Mouse (Mus musculus) liver, embryonic 16.5 days (tissue): Measurements from ENCODE around the gene Ddx20. TPM values are rescaled to one million over a fixed set of nuclear protein-coding genes. Genes with fewer than 3 reads are reported as not detected.
"Not testable (repeated sequence)": the region's sequence is repeated elsewhere in the genome, so short reads cannot be mapped to it uniquely, and the experiment has no call there.

Source experiments
- ATAC-seq: fragments of 200-750 bp; cut with Nextera tagmentation; 2 replicates; pipeline ENCODE4 v1.8.0; 2017; ENCODE audit warnings: low read depth, mild to moderate bottlenecking, moderate number of reproducible peaks, moderate library complexity
- H3K27ac ChIP-seq: fragments of 300-500 bp; sonication (generic); 2 replicates; pipeline ENCODE4 v1.5.1; 2014; ENCODE audit warnings: mild to moderate bottlenecking, low read length
- H3K27me3 ChIP-seq: fragments of 300-500 bp; sonication (generic); 2 replicates; pipeline ENCODE4 v1.6.1; 2014; ENCODE audit warnings: low read depth, low read length, mixed read lengths; ENCODE audit not compliant: control insufficient read depth, insufficient read depth
- H3K36me3 ChIP-seq: fragments of 300-500 bp; sonication (generic); 2 replicates; pipeline ENCODE4 v1.6.1; 2014; ENCODE audit warnings: mild to moderate bottlenecking; ENCODE audit not compliant: control insufficient read depth, insufficient read depth
- H3K4me1 ChIP-seq: fragments of 300-500 bp; sonication (generic); 2 replicates; pipeline ENCODE4 v1.6.1; 2014; ENCODE audit warnings: low read depth, low read length, mixed read lengths; ENCODE audit not compliant: control insufficient read depth
- H3K4me2 ChIP-seq: fragments of 300-500 bp; sonication (generic); 2 replicates; pipeline ENCODE4 v1.6.1; 2014; ENCODE audit warnings: low read depth, low read length, mixed read lengths
- H3K4me3 ChIP-seq: fragments of 300-500 bp; sonication (generic); 2 replicates; pipeline ENCODE4 v1.5.1; 2014; ENCODE audit warnings: low read depth, mild to moderate bottlenecking, low read length
- H3K9ac ChIP-seq: fragments of 300-500 bp; sonication (generic); 2 replicates; pipeline ENCODE4 v1.6.1; 2014; ENCODE audit warnings: low read depth, low read length
- H3K9me3 ChIP-seq: fragments of 300-500 bp; sonication (generic); replicated peaks from 2 replicates; pipeline ENCODE4 v1.6.1; 2016; ENCODE audit warnings: low read length; ENCODE audit not compliant: control insufficient read depth
- WGBS: fragments of 180-500 bp; shearing (Covaris S2); extraction: QIAGEN DNeasy Blood & Tissue Kit; methylation state at CpG from one replicate; pipeline ENCODE4 v1.1.7; 2014; ENCODE audit not compliant: insufficient replicate concordance; 5-methylcytosine and 5-hydroxymethylcytosine counted together
- polyA plus RNA-seq: library from polyadenylated mRNA; unstranded; fragments of >200 nt; fragmentation: Nextera tagmentation; extraction: Ambion mirVana; gene quantifications from 2 replicates; pipeline ENCODE4 v1.2.1, GENCODE M21; 2015

The Ddx20 gene
- polyA plus RNA-seq, 1 experiment from 2014 or later, result 13.3 TPM

DNA sequence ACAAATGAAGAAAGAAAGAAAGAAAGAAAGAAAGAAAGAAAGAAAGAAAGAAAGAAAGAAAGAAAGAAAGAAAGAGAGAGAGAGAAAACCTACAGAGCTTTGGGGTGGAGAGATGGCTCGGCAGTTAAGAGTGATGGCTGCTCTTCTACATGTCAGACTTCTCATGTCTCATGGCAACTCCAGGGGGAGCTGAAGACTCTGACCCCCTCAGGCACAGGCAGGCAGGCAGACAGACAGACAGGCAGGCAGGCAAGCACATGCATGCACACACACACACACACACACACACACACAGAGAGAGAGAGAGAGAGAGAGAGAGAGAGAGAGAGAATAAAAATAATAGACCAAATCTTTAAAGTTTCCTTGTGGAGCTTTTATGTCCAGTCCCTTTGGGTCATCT is 13.4 kb upstream of the Ddx20 start:
- H3K27ac ChIP-seq, H3K9me3 ChIP-seq, H3K4me3 ChIP-seq, H3K36me3 ChIP-seq, ATAC-seq: not testable (repeated sequence)
- Histone ChIP-seq H3K9ac (peak overlapping the region; percentile 38), H3K4me1 (peaks cover 61% of the 10 kb centered on the region), H3K4me2 (peak overlapping the region; percentile 8; the same call in 1 of the 2 replicates), H3K27me3 (peaks cover 19% of the 10 kb centered on the region)
- 19% methylated on average over 1 of the region's 1 CpGs for WGBS

DNA sequence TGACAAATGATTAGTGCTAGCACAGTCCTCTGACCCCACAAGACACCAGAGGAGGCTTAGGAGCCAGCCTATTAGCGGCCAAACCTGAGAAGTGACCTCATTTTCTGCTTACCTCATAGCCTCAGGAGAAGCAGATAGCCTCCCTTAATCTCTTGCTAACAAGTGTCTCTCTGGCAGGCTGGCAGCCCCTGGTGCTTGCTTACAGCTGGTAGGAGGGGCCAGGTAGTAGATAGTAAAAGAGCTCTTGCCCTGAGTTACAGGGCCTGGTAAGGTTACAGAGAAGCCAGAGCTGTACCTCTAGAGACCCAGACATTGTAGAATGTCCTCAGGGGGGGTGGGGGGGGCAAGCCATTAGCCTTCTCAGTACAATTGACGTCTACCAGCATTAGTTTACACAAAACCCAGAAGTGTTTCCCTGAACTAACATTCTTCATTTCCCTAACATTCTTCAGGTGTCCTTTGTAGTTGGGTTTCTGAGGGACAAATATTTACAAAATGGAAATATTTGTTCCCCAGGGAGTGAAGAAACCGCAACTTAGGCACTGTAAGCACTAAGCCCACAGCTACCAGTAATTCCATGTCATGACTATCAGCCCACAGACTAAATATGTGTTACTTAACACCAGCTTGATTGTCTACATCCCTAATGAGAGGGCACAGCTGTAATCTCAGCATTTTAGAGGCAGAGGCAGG is 12.0 kb upstream of the Ddx20 start:
- peak; percentile 93 for ATAC-seq
- H3K4me3 ChIP-seq, result no peak overlapping the region
- H3K27ac ChIP-seq, result peak overlapping the region; percentile 89
- H3K36me3 ChIP-seq, result no peaks in the 10 kb centered on the region
- H3K4me1 ChIP-seq, result peaks cover 51% of the 10 kb centered on the region
- peak overlapping the region; percentile 32; the same call in 1 of the 2 replicates for H3K9ac ChIP-seq
- WGBS, result 37% methylated on average over 3 of the region's 3 CpGs
- H3K27me3 ChIP-seq, result peaks cover 27% of the 10 kb centered on the region
- H3K9me3 ChIP-seq, result no peaks in the 10 kb centered on the region
- H3K4me2 ChIP-seq, result peak overlapping the region; percentile 36

DNA sequence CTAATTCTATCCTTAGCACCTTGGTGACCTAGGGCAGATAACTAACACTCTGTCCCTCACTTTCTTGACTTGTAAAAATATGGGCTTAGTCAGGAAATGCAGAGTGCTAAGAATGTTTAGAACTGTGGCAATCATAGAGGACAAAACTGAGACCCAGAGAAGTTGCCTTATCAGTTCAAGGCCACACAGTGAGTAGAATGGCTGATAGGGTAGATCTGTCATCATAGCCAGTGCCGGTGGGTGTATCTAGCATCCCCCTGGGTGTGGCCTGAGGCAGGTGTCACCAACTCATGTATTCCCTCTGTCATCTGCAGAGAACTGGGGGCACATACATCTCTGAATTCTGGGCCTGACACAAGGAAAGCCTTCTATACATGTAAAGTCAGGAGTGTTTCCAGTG is 10.9 kb upstream of the Ddx20 start:
- ATAC-seq, result peak; percentile 60

DNA sequence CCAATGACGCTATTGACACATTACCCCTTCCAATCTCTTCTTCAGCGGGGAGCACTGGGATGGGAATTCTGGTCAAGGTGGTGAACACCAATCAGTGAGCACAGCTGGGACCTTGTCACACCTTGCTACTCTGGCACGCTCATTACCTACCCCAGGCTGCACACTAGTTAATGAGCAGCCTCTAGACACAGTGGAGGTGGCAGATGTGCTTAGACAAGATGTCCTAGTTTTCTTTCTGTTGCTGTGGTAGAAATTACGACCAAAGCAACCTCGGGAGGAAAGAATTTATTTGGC is 9.7 kb upstream of the Ddx20 start:
- Histone ChIP-seq H3K4me2 (no peak overlapping the region), H3K27me3 (peaks cover 41% of the 10 kb centered on the region), H3K36me3 (no peaks in the 10 kb centered on the region), H3K9ac (no peak overlapping the region), H3K4me3 (no peak overlapping the region), H3K9me3 (no peaks in the 10 kb centered on the region), H3K4me1 (peaks cover 36% of the 10 kb centered on the region), H3K27ac (no peak overlapping the region)
- ATAC-seq, result no peak
- 67% methylated on average over 5 of the region's 5 CpGs for WGBS

More for the DNA sequence above, 10.9 kb upstream of the Ddx20 start:
- Histone ChIP-seq H3K36me3 (no peaks in the 10 kb centered on the region), H3K9ac (peak overlapping the region; percentile 32; the same call in 1 of the 2 replicates), H3K27me3 (peaks cover 34% of the 10 kb centered on the region), H3K9me3 (no peaks in the 10 kb centered on the region), H3K27ac (peak overlapping the region; percentile 89), H3K4me2 (peak overlapping the region; percentile 36), H3K4me1 (peaks cover 42% of the 10 kb centered on the region), H3K4me3 (no peak overlapping the region)
- 19% methylated on average over 1 of the region's 1 CpGs for WGBS

DNA sequence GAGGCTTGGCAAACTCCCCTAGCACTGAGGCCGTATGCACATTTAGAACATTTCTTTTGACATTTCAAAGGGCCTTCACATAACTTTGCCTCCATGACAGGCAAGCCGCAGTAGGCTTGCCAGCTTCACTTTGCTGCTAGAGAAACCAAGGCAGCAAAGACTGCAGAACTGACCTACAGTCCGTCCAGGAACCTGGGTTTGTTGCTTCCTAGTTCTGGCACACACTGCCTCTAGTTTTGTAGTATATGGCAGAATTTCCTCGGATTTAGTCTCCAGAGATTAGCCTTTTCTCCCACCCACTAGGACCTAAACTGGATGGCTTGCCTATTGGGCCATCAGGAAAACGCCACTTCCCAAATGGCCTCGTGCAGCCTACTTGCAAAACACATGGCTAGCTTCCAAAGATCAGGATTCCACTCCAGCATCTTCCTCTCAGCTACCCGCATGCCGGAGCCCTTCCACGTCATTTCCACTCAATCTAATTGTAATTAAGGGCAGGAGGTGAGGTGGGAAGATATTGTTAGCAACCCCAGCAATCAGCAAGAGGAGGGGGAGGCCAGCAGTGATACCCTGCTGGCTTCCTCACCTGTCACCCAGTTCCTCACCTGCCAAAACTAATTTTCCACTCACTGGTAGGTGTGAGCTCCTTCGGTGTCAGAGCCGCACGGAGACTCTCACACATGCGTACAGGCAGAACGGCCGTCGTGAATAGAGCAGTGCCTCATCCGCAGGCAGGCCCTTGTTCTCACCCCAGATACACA is 9.2 kb upstream of the Ddx20 start:
- Histone ChIP-seq H3K36me3 (no peaks in the 10 kb centered on the region), H3K27ac (no peak overlapping the region), H3K9me3 (no peaks in the 10 kb centered on the region), H3K4me3 (no peak overlapping the region), H3K4me2 (no peak overlapping the region), H3K4me1 (peaks cover 32% of the 10 kb centered on the region), H3K9ac (no peak overlapping the region), H3K27me3 (peaks cover 41% of the 10 kb centered on the region)
- 77% methylated on average over 17 of the region's 17 CpGs for WGBS
- ATAC-seq, result no peak

DNA sequence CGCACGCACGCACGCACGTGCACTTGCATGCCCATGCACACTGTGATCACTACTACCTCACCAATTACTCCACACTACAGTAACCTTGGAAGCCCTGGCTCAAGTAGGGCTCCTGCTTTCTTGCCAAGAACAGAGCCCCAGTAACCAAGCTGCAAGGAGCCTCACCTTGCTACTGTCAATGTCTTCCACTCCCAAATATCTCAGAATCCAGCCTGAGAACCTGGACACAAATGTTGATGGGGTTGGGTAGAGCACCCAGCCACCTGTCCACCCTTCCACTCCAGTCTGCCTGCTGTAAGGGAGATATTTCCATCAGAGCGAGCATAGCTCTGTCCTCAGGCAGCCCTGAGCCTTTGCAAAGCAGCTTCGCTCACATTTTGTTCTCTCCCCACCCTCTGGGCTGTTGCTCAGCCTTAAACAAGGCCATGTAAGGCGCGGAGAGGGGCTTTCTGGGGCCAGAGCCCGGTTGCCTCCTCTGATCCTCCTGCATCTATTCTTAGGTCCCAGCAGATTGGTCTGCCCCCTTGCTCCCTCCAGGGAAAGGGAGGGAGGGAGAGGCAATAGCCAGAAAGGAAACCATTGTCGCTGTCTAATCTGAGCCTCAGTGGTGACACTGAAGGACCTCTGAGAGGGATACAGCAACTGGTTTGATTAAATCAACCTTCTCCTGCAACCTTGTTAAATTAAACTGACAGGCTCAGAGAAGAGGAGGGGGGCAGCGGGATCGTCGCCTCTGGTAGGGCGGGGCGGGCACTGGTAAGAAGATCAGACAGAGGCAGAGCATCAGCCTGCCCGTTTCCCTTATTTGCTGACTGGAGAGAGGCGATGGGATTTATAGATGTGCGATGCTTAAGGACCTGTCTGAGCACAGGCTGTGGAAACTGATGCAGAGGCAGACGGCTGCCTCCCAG is 8.4 kb upstream of the Ddx20 start:
- Histone ChIP-seq H3K9ac (no peak overlapping the region), H3K36me3 (no peaks in the 10 kb centered on the region), H3K4me2 (no peak overlapping the region), H3K4me1 (peaks cover 26% of the 10 kb centered on the region), H3K27me3 (peaks cover 41% of the 10 kb centered on the region), H3K9me3 (no peaks in the 10 kb centered on the region), H3K4me3 (no peak overlapping the region), H3K27ac (no peak overlapping the region)
- ATAC-seq, result no peak
- WGBS, result 47% methylated on average over 20 of the region's 20 CpGs

DNA sequence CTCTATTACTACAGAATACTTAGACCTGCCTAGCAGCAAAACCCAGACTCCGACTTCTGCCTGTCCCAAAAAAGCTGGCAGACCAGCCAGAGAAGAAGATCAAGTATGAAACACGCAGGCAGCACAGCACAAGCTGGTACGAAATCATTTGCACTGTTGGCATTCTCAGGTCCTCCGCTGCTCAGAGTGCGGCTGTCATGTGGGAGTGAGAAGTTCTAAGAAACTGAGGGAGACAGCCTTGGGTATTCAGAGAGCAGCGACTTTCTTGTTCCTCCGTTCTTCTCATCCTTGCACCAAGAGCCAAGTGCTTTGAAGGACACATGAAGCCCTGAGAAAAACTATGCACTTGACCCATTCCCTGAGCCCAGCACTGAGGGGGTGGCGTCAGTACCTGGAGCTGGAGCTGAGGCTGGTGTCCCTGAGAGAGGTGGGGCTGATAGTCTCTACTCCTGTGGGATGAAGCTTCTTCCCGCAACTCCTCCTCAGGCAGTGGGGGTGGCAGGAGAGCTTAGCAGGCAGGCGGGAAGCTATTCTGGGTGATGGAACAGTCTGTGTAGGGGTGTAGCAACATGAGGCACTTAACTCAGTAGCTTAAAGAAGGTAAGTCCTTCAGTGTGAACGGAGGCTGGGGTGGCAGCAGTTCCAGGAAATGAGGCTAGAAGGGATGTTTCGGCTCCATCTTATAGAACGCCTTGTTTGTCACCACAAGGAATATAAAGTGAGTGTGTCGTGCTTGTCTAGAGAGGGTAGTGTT is 6.1 kb upstream of the Ddx20 start:
- no peak overlapping the region for H3K4me3 ChIP-seq
- no peaks in the 10 kb centered on the region for H3K36me3 ChIP-seq
- no peaks in the 10 kb centered on the region for H3K9me3 ChIP-seq
- no peak for ATAC-seq
- H3K4me2 ChIP-seq, result no peak overlapping the region
- no peak overlapping the region for H3K9ac ChIP-seq
- WGBS, result 60% methylated on average over 14 of the region's 14 CpGs
- H3K27me3 ChIP-seq, result peaks cover 41% of the 10 kb centered on the region
- H3K4me1 ChIP-seq, result peaks cover 7% of the 10 kb centered on the region
- no peak overlapping the region for H3K27ac ChIP-seq

DNA sequence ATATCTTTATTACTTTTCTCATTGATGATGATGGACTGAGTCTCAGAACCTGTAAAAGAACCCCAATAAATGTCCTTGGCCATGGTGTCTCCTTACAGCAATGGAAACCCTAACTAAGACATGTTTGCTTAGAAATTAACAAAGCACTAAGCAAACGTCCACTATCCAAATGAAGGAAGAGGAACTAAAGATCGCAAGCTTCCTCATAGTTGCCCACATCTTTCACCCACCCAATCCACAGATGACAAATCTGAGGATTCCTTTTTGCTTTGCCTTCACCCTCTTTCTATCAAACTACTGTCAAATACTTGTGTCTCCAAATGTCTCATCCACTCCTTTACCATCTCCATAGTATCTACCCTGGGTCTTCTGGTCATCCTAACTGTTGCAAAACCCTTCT is 1.2 kb upstream of the Ddx20 start:
- Histone ChIP-seq H3K27ac (no peak overlapping the region), H3K4me2 (peak overlapping the region; percentile 84), H3K4me1 (peaks cover 14% of the 10 kb centered on the region), H3K36me3 (peaks cover 5% of the 10 kb centered on the region), H3K9ac (no peak overlapping the region), H3K27me3 (peaks cover 8% of the 10 kb centered on the region; the same call in 1 of the 2 replicates), H3K9me3 (no peaks in the 10 kb centered on the region), H3K4me3 (no peak overlapping the region)
- WGBS, result 36% methylated on average over 2 of the region's 2 CpGs
- no peak for ATAC-seq
